Mouse (Mus musculus): ENCODE data around the gene Creb3l2. TPM values are rescaled to one million over a fixed set of nuclear protein-coding genes. Genes with fewer than 3 reads are reported as not detected.
"Not testable (repeated sequence)": the region's sequence is repeated elsewhere in the genome, so short reads cannot be mapped to it uniquely, and the experiment has no call there.

Gene Creb3l2
- polyA plus RNA-seq, 1 experiment from 2014 or later, result 31.1 TPM

DNA sequence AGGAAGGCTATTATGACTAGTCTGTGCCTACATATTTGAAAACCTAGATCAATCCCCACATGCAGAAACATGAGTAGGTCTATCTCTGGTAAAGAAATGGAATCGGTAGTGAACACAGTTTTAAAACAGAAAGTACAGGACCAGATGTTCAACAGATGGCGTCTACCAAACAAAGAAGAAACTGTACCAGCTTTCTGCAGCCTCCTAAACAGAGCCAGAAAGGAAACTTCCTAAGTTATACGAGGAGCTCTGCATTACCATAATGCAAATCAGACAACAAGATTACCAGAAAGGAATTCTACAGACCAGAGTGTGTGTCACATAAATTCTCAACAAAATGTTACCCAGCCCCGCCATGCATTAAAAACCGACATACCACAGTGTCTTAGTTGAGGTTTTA, 23.9 kb upstream of the Creb3l2 start:
- Histone ChIP-seq H3K27ac (ENCODE audit: low read length) (no peak overlapping the region), H3K4me1 (replicated peaks; ENCODE audit: control insufficient read depth, insufficient read depth, low read length) (no peaks in the 10 kb centered on the region), H3K27me3 (ENCODE audit: control insufficient read depth, insufficient read depth, low read depth, low read length) (no peaks in the 10 kb centered on the region), H3K4me3 (ENCODE audit: low read length) (no peak overlapping the region), H3K9me3 (ENCODE audit: control insufficient read depth, low read length) (0 out of 2 replicates have a peak, but pooled peaks cover 3% of the 10 kb centered on the region), H3K9ac (ENCODE audit: low read length) (no peak overlapping the region), H3K36me3 (ENCODE audit: control insufficient read depth, insufficient read depth, low read length) (no peaks in the 10 kb centered on the region), H3K4me2 (ENCODE audit: low read depth, low read length) (no peak overlapping the region)
- no peak for ATAC-seq (ENCODE audit: low read depth)
- 68% methylated on average over 5 of the region's 5 CpGs for WGBS

DNA sequence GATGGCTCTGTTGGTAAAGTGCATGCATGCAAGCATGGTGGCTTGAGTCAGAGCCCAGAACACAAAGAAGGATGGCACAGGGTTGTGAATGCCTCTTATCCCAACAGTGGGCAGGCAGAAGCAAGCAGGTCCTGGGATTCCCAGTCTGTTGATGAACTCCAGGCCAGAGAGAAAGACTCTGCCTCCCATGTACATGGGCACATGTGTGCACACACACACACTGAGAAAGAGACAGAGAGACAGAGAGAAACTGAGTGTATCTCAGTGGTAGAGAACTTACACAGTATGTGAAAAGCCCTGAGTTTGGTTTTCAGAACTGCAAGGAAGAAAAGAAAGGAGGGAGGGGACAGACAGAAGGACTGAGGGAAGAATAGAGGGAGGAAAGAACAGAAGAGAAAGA, 23.4 kb upstream of the Creb3l2 start:
- Histone ChIP-seq H3K4me3 (ENCODE audit: low read length) (no peak overlapping the region), H3K36me3 (ENCODE audit: control insufficient read depth, insufficient read depth, low read length) (no peaks in the 10 kb centered on the region), H3K9me3 (ENCODE audit: control insufficient read depth, low read length) (0 out of 2 replicates have a peak, but pooled peaks cover 3% of the 10 kb centered on the region), H3K9ac (ENCODE audit: low read length) (no peak overlapping the region), H3K27ac (ENCODE audit: low read length) (no peak overlapping the region), H3K27me3 (ENCODE audit: control insufficient read depth, insufficient read depth, low read depth, low read length) (no peaks in the 10 kb centered on the region), H3K4me2 (ENCODE audit: low read depth, low read length) (no peak overlapping the region), H3K4me1 (replicated peaks; ENCODE audit: control insufficient read depth, insufficient read depth, low read length) (no peaks in the 10 kb centered on the region)
- no peak for ATAC-seq (ENCODE audit: low read depth)

DNA sequence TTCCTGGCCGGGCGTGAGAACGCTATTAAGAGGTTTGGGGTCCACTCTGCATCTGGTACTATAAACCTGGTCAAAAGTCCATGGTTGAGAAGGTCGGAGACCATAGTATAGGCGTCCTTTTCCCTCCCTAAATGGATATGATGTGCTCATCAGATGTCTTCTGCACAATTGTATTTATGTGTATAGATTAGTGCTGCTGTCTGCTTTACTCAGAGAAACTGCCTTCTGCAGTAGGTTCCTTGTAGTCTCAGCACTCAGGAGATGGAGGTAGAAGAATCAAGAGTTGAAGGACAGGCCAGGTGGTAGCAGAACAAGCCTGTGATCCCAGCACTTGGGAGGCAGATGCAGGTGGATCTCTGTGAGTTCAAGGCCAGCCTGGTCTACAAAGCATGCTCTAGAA, 22.6 kb upstream of the Creb3l2 start:
- Histone ChIP-seq H3K27me3 (ENCODE audit: control insufficient read depth, insufficient read depth, low read depth, low read length) (no peaks in the 10 kb centered on the region), H3K4me1 (replicated peaks; ENCODE audit: control insufficient read depth, insufficient read depth, low read length) (no peaks in the 10 kb centered on the region), H3K4me3 (ENCODE audit: low read length) (peak overlapping the region; percentile 51), H3K9me3 (ENCODE audit: control insufficient read depth, low read length) (0 out of 2 replicates have a peak, but pooled peaks cover 3% of the 10 kb centered on the region), H3K27ac (ENCODE audit: low read length) (0 out of 2 replicates have a peak overlapping the region, but pooled peaks have one; percentile 31), H3K9ac (ENCODE audit: low read length) (peak overlapping the region; percentile 62), H3K36me3 (ENCODE audit: control insufficient read depth, insufficient read depth, low read length) (no peaks in the 10 kb centered on the region), H3K4me2 (ENCODE audit: low read depth, low read length) (peak overlapping the region; percentile 60)
- 3% methylated on average over 5 of the region's 5 CpGs for WGBS
- 0 out of 2 replicates have a peak, but pooled peaks have one; percentile 43 for ATAC-seq (ENCODE audit: low read depth)

DNA sequence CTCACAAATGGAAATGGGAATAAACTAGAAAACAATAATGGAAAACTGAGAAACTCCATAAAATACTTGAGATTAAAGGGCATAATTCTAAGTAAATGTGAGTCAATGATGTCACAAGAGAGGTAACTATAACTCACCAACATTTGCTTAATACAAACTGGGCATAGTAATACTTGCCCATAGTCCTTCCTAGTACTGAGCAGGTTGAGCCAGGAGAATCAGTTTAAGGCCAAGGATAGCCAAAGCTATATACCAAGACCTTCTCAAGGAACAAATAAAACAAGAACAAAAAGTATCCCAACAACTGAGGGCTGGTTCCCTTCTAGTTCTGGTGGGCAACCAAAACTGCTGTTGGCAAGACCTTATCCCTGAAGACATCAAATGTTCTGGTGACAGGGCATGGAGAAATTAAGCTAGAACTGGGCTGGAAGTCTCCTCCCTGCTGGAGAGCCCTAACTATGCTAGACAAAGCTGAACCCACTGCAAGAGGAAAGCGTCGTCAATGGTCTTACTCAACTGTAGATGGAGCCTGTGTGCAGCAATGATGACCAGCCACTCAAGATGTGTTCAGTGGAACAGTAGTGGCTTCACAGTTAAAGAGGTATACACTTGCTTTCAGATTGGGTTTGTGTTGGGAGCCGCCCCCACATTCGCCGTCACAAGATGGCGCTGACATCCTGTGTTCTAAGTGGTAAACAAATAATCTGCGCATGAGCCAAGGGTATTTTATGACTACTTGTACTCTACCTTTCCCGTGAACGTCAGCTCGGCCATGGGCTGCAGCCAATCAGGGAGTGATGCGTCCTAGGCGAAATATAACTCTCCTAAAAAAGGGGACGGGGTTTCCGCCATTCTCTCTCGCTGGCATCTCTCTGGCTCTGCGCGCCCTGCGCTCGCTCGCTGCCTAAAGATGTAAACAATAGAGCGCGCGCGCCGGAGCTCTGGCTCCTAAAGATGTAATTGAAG, 21.9 kb upstream of the Creb3l2 start:
- peak; percentile 98 for ATAC-seq (ENCODE audit: low read depth)
- H3K9me3 ChIP-seq (ENCODE audit: control insufficient read depth, low read length); H3K36me3 ChIP-seq (ENCODE audit: control insufficient read depth, insufficient read depth, low read length); H3K4me1 ChIP-seq (replicated peaks; ENCODE audit: control insufficient read depth, insufficient read depth, low read length); H3K27me3 ChIP-seq (ENCODE audit: control insufficient read depth, insufficient read depth, low read depth, low read length): not testable (repeated sequence)
- H3K4me3 ChIP-seq (ENCODE audit: low read length), result peak overlapping the region; percentile 51
- H3K9ac ChIP-seq (ENCODE audit: low read length), result 0 out of 2 replicates have a peak overlapping the region, but pooled peaks have one; percentile 20
- WGBS, result 0% methylated on average over 7 of the region's 25 CpGs
- peak overlapping the region; percentile 69 for H3K27ac ChIP-seq (ENCODE audit: low read length)
- H3K4me2 ChIP-seq (ENCODE audit: low read depth, low read length), result peak overlapping the region; percentile 60

DNA sequence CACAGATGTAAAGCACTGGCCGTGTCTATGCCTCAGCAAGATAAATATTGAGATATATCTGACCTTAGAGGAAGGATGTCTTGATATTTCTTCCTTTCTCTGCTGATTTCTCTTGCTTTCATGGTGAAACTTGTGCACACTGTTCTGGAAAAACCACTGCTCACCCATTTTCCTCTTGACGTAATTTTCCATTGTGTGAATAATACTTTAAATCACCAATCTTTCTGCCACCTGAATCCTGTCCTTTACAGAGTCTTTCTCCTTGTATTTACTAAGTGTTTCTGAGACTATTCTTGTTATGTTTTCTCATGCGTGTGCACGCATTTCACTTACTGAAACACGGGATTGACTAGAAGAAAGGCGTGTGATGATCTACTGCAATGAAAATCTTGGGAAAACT, 18.7 kb upstream of the Creb3l2 start:
- no peaks in the 10 kb centered on the region for H3K27me3 ChIP-seq (ENCODE audit: control insufficient read depth, insufficient read depth, low read depth, low read length)
- no peaks in the 10 kb centered on the region for H3K9me3 ChIP-seq (ENCODE audit: control insufficient read depth, low read length)
- H3K4me3 ChIP-seq (ENCODE audit: low read length), result no peak overlapping the region
- no peaks in the 10 kb centered on the region for H3K36me3 ChIP-seq (ENCODE audit: control insufficient read depth, insufficient read depth, low read length)
- H3K4me2 ChIP-seq (ENCODE audit: low read depth, low read length), result no peak overlapping the region
- no peak for ATAC-seq (ENCODE audit: low read depth)
- no peaks in the 10 kb centered on the region for H3K4me1 ChIP-seq (replicated peaks; ENCODE audit: control insufficient read depth, insufficient read depth, low read length)
- no peak overlapping the region for H3K27ac ChIP-seq (ENCODE audit: low read length)
- WGBS, result 73% methylated on average over 6 of the region's 6 CpGs
- H3K9ac ChIP-seq (ENCODE audit: low read length), result no peak overlapping the region

DNA sequence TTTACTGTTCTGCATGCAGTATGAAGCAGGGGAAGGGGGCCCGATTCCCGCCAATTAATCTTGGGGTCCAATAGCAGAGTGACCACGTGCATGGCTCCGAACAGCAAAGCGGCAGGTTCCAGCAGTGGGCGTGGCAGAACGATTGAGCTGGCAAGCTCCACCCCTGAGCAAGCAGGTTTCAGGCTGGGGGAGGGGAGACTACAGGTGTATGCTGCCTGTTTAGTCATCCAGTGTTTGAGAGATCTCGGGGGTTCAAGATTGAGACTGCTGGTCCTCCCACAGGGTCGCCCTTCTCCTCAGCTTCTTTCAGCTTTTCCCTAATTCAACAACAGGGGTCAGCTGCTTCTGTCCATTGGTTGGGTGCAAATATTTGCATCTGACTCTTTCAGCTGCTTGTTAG, 17.7 kb upstream of the Creb3l2 start:
- H3K4me2 ChIP-seq (ENCODE audit: low read depth, low read length); H3K36me3 ChIP-seq (ENCODE audit: control insufficient read depth, insufficient read depth, low read length); H3K27ac ChIP-seq (ENCODE audit: low read length); H3K4me1 ChIP-seq (replicated peaks; ENCODE audit: control insufficient read depth, insufficient read depth, low read length); H3K9ac ChIP-seq (ENCODE audit: low read length); H3K4me3 ChIP-seq (ENCODE audit: low read length); ATAC-seq (ENCODE audit: low read depth); H3K27me3 ChIP-seq (ENCODE audit: control insufficient read depth, insufficient read depth, low read depth, low read length); H3K9me3 ChIP-seq (ENCODE audit: control insufficient read depth, low read length): not testable (repeated sequence)
- WGBS, result 37% methylated on average over 9 of the region's 9 CpGs

DNA sequence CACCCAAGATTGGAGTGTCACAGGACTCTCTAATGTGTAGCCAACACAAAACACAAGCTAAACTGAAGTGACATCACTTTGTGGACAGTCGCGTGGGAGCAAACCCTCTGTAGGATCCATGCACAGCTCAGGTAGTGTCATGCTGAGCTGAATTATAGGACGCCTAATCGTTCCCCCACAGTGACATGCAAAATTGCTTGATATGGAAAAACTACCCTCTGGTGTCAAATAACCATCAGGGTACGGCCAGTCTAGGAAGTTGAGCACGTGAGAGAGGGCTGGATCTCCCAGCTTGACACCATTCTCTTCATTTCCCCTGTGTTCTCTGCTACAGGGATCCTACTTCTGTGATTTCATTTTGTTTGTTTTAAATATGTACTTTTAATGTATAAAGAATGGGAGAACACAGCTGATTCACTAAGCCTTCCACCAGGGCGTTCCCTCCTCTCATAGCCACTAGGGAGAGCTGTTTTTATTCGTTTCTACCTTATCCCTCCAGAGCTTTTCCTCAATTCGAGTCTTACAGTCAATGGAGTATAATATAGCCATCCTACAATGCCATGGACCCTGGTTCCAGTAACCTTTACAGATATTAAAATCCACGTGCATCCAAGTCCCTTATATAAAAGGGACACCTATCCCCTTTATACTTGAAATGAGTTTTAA, 16.2 kb upstream of the Creb3l2 start:
- 32% methylated on average over 10 of the region's 10 CpGs for WGBS
- no peak overlapping the region for H3K27ac ChIP-seq (ENCODE audit: low read length)
- H3K27me3 ChIP-seq (ENCODE audit: control insufficient read depth, insufficient read depth, low read depth, low read length), result no peaks in the 10 kb centered on the region
- H3K9ac ChIP-seq (ENCODE audit: low read length), result no peak overlapping the region
- H3K36me3 ChIP-seq (ENCODE audit: control insufficient read depth, insufficient read depth, low read length), result no peaks in the 10 kb centered on the region
- H3K4me3 ChIP-seq (ENCODE audit: low read length), result no peak overlapping the region
- no peak for ATAC-seq (ENCODE audit: low read depth)
- H3K9me3 ChIP-seq (ENCODE audit: control insufficient read depth, low read length), result no peaks in the 10 kb centered on the region
- no peaks in the 10 kb centered on the region for H3K4me1 ChIP-seq (replicated peaks; ENCODE audit: control insufficient read depth, insufficient read depth, low read length)
- no peak overlapping the region for H3K4me2 ChIP-seq (ENCODE audit: low read depth, low read length)

DNA sequence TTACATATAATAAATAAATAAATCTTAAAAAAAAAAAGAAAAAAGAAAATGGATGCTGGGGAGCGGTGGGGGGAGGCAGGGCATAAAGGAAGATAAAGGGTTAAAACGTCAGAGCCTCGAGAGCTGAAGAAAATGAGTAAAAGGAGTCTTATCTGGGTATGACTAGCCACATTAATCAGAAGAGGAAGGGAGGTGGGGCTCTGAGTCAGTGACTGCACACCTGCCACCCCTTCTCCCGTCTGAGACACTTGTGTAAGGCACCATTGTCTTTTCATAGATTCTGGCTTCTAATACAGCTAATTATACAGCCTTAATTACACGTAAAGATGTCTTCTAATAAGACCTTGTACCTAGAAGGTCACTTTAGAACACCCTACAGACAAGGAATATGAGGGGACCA, 13.6 kb upstream of the Creb3l2 start:
- H3K9ac ChIP-seq (ENCODE audit: low read length), result no peak overlapping the region
- ATAC-seq (ENCODE audit: low read depth), result no peak; the same call in 1 of the 2 replicates

DNA sequence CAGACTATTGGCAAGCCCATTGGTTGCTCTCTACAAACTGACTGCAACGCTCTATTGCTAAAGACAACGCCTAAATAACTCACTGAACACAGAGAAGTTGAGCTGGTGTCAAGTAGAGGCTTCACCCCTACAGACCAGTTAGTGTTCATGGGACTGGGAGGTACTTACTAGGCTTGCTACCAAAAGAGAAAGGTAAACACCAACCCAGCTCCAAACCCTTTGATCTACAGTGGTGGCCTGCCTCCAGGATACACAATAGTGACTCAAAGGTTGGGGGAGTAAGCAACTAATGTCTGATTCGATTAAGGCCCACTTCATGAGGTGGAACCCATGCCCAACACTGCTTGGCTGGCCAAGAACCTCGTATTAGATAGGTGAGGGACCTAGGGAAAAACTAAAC, 11.1 kb upstream of the Creb3l2 start:
- Histone ChIP-seq H3K9ac (ENCODE audit: low read length) (no peak overlapping the region), H3K4me2 (ENCODE audit: low read depth, low read length) (no peak overlapping the region), H3K27ac (ENCODE audit: low read length) (no peak overlapping the region), H3K27me3 (ENCODE audit: control insufficient read depth, insufficient read depth, low read depth, low read length) (no peaks in the 10 kb centered on the region), H3K36me3 (ENCODE audit: control insufficient read depth, insufficient read depth, low read length) (no peaks in the 10 kb centered on the region), H3K4me1 (replicated peaks; ENCODE audit: control insufficient read depth, insufficient read depth, low read length) (peaks cover 3% of the 10 kb centered on the region; the same call in 1 of the 2 replicates), H3K4me3 (ENCODE audit: low read length) (no peak overlapping the region), H3K9me3 (ENCODE audit: control insufficient read depth, low read length) (no peaks in the 10 kb centered on the region)
- WGBS, result 61% methylated on average over 4 of the region's 4 CpGs
- ATAC-seq (ENCODE audit: low read depth), result no peak

More for the DNA sequence above, 13.6 kb upstream of the Creb3l2 start:
- Histone ChIP-seq H3K9me3 (ENCODE audit: control insufficient read depth, low read length) (no peaks in the 10 kb centered on the region), H3K4me2 (ENCODE audit: low read depth, low read length) (no peak overlapping the region), H3K4me3 (ENCODE audit: low read length) (no peak overlapping the region), H3K4me1 (replicated peaks; ENCODE audit: control insufficient read depth, insufficient read depth, low read length) (peaks cover 3% of the 10 kb centered on the region; the same call in 1 of the 2 replicates), H3K27me3 (ENCODE audit: control insufficient read depth, insufficient read depth, low read depth, low read length) (no peaks in the 10 kb centered on the region), H3K36me3 (ENCODE audit: control insufficient read depth, insufficient read depth, low read length) (no peaks in the 10 kb centered on the region), H3K27ac (ENCODE audit: low read length) (no peak overlapping the region)
- 39% methylated on average over 5 of the region's 5 CpGs for WGBS
